Mouse (Mus musculus) midbrain, embryonic 16.5 days (tissue): ENCODE measurements around the gene Incenp. TPM values are rescaled to one million over a fixed set of nuclear protein-coding genes. Genes with fewer than 3 reads are reported as not detected.
A peak's percentile ranks its signal among the peaks of the same experiment; 100 is the strongest.

ENCODE experiments used
- ATAC-seq: fragments of 200-750 bp; cut with Nextera tagmentation; 2 replicates; pipeline ENCODE4 v1.8.0; 2017; ENCODE audit warnings: moderate TSS enrichment
- H3K27ac ChIP-seq: fragments of 300-500 bp; sonication (generic); 2 replicates; pipeline ENCODE4 v1.5.1; 2014; ENCODE audit warnings: mild to moderate bottlenecking, low read length, mixed read lengths
- H3K27me3 ChIP-seq: fragments of 300-500 bp; sonication (generic); 2 replicates; pipeline ENCODE4 v1.6.1; 2014; ENCODE audit warnings: low read depth, low read length, mixed read lengths; ENCODE audit not compliant: control insufficient read depth, insufficient read depth
- H3K36me3 ChIP-seq: fragments of 300-500 bp; sonication (generic); 2 replicates; pipeline ENCODE4 v1.6.1; 2014; ENCODE audit warnings: mild to moderate bottlenecking, low read length, moderate library complexity, mixed read lengths; ENCODE audit not compliant: control insufficient read depth, insufficient read depth
- H3K4me1 ChIP-seq: fragments of 300-500 bp; sonication (generic); 2 replicates; pipeline ENCODE4 v1.6.1; 2014; ENCODE audit warnings: mild to moderate bottlenecking, low read length, mixed read lengths; ENCODE audit not compliant: control insufficient read depth, insufficient read depth
- H3K4me2 ChIP-seq: fragments of 300-500 bp; sonication (generic); 2 replicates; pipeline ENCODE4 v1.6.1; 2014; ENCODE audit warnings: mild to moderate bottlenecking, low read length, mixed read lengths
- H3K4me3 ChIP-seq: fragments of 300-500 bp; sonication (generic); 2 replicates; pipeline ENCODE4 v1.5.1; 2014; ENCODE audit warnings: low read depth, mild to moderate bottlenecking, low read length, moderate library complexity, mixed read lengths
- H3K9ac ChIP-seq: fragments of 300-500 bp; sonication (generic); 2 replicates; pipeline ENCODE4 v1.6.1; 2014; ENCODE audit warnings: low read depth, low read length, mixed read lengths
- H3K9me3 ChIP-seq: fragments of 300-500 bp; sonication (generic); replicated peaks from 2 replicates; pipeline ENCODE4 v1.6.1; 2014; ENCODE audit warnings: mild to moderate bottlenecking, low read length, mixed read lengths; ENCODE audit not compliant: control insufficient read depth, poor library complexity, severe bottlenecking
- WGBS: fragments of 180-500 bp; shearing (Covaris S2); extraction: QIAGEN DNeasy Blood & Tissue Kit; methylation state at CpG from one replicate; pipeline ENCODE4 v1.1.7; 2014; 5-methylcytosine and 5-hydroxymethylcytosine counted together
- polyA plus RNA-seq: library from polyadenylated mRNA; unstranded; fragments of >200 nt; fragmentation: Nextera tagmentation; extraction: Ambion mirVana; gene quantifications from 2 replicates; pipeline ENCODE4 v1.2.1, GENCODE M21; 2015

Gene Incenp
- polyA plus RNA-seq, 1 experiment from 2014 or later: 20.0 TPM

DNA sequence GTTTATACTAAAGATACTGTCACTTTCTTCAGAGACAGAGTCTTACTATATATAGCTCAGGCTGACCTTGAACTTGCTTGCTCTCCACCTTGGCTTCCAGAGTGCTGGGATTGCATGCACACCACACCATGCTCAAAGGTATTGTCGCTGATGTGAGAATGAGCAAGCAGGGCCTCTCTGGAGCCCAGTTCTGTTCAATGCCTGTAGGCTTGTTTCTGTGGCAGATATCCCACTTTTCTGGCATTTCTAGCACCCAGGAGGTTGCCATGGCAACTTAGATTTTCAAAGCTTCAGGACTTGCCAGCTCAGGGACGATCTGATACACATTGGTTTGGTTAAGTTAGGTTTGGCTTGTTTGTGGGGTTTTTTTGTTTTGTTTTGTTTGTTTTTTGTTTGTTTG is 22.9 kb upstream of the Incenp start:
- no peaks in the 10 kb centered on the region for H3K36me3 ChIP-seq
- ATAC-seq: peak; percentile 87

DNA sequence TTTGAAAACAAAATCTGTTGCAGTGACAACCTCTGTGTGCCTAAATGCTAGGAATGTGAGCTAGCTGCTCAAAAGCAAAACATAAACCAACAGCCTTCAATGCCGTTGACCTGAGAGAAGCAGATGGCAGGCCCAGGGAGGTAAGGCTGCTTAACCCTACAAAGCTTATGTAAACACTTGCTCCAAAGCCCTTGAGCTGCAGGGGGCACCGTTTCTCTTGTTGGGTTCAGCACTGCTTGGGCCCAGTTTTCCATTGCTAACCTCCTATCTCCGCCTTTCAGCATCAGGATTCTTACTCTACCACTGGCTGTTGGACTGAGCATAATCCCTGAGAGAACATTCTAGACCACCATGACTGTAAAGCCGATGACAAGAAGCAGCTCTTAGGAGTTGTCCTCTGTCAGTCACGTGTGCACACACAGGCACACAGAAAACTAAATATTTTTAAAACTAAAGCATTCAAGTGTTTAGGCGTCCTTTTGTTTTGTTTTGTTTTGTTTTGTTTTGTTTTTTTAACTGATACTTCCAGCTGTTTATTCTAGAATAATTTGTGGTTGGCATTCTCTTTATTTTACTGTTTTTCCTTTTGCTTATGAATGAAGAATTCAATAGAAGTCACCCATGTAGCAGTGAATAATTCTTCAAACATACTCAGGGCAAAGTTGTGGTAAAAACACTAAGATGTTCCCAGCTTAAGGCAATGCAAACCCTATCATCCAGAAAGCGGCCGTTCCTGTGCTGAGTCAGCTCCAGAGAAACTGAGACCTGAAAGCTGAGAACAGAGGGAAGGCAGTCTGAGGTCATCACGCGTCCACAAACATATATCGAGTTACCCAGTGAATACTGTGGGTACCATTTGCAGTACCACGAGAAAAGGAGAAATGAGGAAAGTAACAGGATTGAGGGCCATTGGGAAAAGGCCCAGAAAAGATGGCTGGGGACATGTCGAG is 21.8 kb upstream of the Incenp start:
- no peak overlapping the region for H3K4me3 ChIP-seq
- H3K27ac ChIP-seq: no peak overlapping the region; the same call in 1 of the 2 replicates
- 61% methylated on average over 13 of the region's 13 CpGs for WGBS
- no peak for ATAC-seq
- H3K36me3 ChIP-seq: no peaks in the 10 kb centered on the region
- H3K9ac ChIP-seq: no peak overlapping the region
- H3K27me3 ChIP-seq: no peaks in the 10 kb centered on the region
- peaks cover 12% of the 10 kb centered on the region for H3K4me1 ChIP-seq
- H3K9me3 ChIP-seq: no peaks in the 10 kb centered on the region
- H3K4me2 ChIP-seq: no peak overlapping the region

More for the DNA sequence above, 22.9 kb upstream of the Incenp start:
- Histone ChIP-seq H3K27me3 (no peaks in the 10 kb centered on the region), H3K27ac (peak overlapping the region; percentile 65), H3K4me2 (no peak overlapping the region), H3K9me3 (no peaks in the 10 kb centered on the region), H3K4me1 (peaks cover 12% of the 10 kb centered on the region), H3K4me3 (no peak overlapping the region), H3K9ac (no peak overlapping the region)
- 7% methylated on average over 2 of the region's 2 CpGs for WGBS

DNA sequence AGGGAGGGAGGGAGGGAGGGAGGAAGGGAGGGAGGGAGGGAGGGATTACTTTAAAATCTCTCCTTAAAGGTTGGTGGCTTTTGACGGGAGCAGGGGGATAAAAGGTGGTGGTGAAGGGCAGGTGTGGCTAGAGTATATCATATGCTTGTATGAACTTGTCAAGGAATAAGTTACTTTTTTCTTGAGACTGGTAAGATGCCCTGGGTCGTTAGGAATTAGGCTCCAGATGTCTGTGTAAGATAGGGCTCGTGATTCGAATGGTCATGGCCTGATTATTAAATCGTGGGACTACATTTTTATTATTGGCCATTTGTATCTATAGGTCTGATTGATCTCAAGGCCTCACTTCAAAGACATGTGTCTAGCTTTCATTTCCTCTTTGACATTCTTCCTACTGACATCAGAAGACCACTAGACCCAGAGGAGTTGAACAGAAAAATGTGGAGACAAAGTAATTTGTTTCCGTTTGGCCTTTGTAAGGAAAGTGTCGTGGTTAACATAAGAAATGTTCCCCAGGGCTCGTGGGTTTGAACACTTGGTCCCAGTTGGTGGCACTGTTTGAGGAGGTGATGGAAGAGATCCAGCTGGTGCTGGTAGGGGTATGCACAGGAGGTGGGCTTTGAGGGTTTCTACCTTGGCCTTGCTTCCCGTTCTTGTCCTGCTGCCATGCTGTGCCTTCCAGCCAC is 19.0 kb upstream of the Incenp start:
- no peak overlapping the region for H3K4me2 ChIP-seq
- no peak for ATAC-seq
- WGBS: 51% methylated on average over 9 of the region's 9 CpGs

DNA sequence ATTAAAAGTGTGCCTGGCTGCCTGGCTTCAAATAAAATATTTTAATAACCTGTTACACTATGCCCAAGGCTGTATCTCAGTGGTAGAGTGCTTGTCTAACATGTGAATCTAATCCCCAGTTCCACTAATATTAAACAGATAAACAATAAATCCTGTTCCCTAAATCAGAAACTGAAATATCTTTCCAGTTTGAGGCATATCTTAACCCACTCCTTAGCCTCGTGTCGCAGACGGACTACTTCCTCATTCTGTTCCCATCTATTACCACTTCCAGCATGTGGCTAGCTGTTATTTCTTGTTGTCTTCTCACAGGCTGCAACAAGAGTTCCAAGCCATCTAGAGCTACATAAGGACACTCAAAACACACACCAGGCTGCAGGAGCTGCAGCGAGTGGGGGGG is 18.4 kb upstream of the Incenp start:
- Histone ChIP-seq H3K36me3 (no peaks in the 10 kb centered on the region), H3K27ac (no peak overlapping the region), H3K4me3 (no peak overlapping the region), H3K4me2 (no peak overlapping the region), H3K27me3 (no peaks in the 10 kb centered on the region), H3K4me1 (peaks cover 12% of the 10 kb centered on the region), H3K9me3 (no peaks in the 10 kb centered on the region), H3K9ac (no peak overlapping the region)
- no peak for ATAC-seq
- WGBS: 85% methylated on average over 3 of the region's 4 CpGs

More for the DNA sequence above, 19.0 kb upstream of the Incenp start:
- no peak overlapping the region for H3K9ac ChIP-seq
- H3K4me1 ChIP-seq: peaks cover 12% of the 10 kb centered on the region
- no peaks in the 10 kb centered on the region for H3K27me3 ChIP-seq
- H3K36me3 ChIP-seq: no peaks in the 10 kb centered on the region
- no peaks in the 10 kb centered on the region for H3K9me3 ChIP-seq
- H3K4me3 ChIP-seq: no peak overlapping the region
- no peak overlapping the region for H3K27ac ChIP-seq

DNA sequence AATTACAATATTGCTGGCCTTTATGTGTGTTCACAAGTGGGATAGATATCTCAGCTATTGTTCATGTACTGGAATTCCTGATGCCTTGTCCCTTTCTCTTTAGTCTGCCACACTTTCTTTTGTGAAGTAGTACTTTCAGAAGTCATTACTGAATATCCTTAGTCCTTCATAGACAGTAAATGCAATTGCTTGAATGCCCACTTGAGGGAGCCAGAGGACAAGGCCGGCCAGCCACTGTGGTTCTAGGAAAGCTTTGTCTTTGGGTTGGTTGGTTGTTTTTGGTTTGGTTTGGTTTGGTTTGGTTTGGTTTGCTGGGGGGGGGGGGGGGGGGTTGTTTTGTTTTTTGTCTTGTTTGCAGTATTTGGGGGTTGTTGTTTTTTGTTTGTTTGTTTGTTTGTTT is 16.6 kb upstream of the Incenp start:
- Histone ChIP-seq H3K4me1 (no peaks in the 10 kb centered on the region), H3K27me3 (no peaks in the 10 kb centered on the region), H3K9me3 (no peaks in the 10 kb centered on the region), H3K4me3 (no peak overlapping the region), H3K4me2 (no peak overlapping the region), H3K9ac (no peak overlapping the region), H3K27ac (no peak overlapping the region), H3K36me3 (no peaks in the 10 kb centered on the region)
- ATAC-seq: peak; percentile 54; the same call in 1 of the 2 replicates
- WGBS: 0% methylated on average over 1 of the region's 1 CpGs

DNA sequence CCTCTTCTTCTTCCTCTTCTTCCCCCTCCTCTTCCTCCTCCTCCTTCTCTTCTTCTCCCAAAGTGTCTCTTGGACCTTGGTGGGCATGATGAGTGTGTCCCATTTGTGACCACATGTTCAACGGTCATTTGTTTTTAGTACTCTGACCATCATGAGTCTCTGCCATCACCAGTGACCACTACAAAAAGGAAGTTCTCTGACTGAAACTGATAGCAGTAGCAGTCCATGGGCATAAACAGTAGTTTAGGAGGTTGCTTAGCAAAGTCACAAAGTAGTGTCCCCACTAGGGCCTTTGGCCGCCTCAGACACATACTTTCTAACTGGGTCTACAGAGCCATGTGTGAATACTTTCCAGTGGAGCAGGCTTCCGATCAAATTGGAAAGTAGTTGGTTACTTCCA is 15.0 kb upstream of the Incenp start:
- Histone ChIP-seq H3K4me2 (no peak overlapping the region), H3K36me3 (no peaks in the 10 kb centered on the region), H3K27me3 (no peaks in the 10 kb centered on the region), H3K27ac (no peak overlapping the region), H3K4me3 (no peak overlapping the region), H3K4me1 (no peaks in the 10 kb centered on the region), H3K9me3 (no peaks in the 10 kb centered on the region), H3K9ac (no peak overlapping the region)
- 100% methylated on average over 3 of the region's 3 CpGs for WGBS
- ATAC-seq: no peak

DNA sequence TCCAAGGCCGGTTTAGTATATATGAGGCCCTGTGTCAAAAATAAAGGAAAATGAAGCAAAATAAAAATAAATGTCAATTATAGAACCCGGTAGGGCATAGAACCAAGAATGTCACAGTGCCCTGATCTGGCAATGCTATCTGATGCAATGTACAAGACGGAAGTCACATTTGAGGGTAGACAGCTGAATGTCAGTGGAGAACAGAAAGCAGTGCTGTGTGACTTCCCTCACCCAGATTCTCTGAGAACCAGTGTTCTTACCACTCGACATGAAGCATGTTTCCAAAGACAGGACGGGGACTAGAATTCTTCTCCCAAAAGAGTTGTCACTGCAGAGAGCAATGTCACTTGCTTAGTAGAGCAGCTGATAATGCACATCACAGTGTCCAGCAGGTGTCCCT is 14.4 kb upstream of the Incenp start:
- Histone ChIP-seq H3K36me3 (no peaks in the 10 kb centered on the region), H3K27ac (no peak overlapping the region), H3K27me3 (no peaks in the 10 kb centered on the region), H3K9me3 (no peaks in the 10 kb centered on the region), H3K4me3 (no peak overlapping the region), H3K4me1 (no peaks in the 10 kb centered on the region), H3K4me2 (no peak overlapping the region), H3K9ac (no peak overlapping the region)
- no peak for ATAC-seq
- WGBS: 90% methylated on average over 5 of the region's 5 CpGs

DNA sequence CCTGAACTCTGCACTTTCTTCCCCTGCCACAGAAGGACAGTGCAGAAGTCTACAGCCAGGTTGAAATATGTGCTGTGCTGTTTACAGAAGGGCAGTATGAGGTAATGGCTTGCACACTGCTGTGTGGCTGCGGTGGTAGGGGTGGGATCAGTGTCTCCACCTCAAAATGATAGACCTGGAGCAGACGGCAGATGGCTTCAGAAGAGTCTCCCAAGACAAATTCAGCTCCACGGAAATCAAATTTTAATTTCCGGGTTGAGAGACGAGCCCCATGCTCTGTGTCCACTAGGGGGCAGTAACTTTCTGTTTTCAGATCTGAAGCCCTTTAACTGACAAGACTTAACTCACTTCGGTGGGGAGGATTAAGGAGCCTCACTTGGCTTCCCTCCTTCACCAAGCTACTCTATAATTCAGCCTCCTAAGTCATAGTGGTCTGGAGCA is 12.0 kb upstream of the Incenp start:
- H3K4me3 ChIP-seq: no peak overlapping the region
- no peaks in the 10 kb centered on the region for H3K4me1 ChIP-seq
- ATAC-seq: peak; percentile 63
- WGBS: 13% methylated on average over 6 of the region's 6 CpGs
- H3K27me3 ChIP-seq: no peaks in the 10 kb centered on the region
- no peak overlapping the region for H3K27ac ChIP-seq
- no peaks in the 10 kb centered on the region for H3K36me3 ChIP-seq
- H3K4me2 ChIP-seq: peak overlapping the region; percentile 38; the same call in 1 of the 2 replicates
- H3K9ac ChIP-seq: no peak overlapping the region
- no peaks in the 10 kb centered on the region for H3K9me3 ChIP-seq

DNA sequence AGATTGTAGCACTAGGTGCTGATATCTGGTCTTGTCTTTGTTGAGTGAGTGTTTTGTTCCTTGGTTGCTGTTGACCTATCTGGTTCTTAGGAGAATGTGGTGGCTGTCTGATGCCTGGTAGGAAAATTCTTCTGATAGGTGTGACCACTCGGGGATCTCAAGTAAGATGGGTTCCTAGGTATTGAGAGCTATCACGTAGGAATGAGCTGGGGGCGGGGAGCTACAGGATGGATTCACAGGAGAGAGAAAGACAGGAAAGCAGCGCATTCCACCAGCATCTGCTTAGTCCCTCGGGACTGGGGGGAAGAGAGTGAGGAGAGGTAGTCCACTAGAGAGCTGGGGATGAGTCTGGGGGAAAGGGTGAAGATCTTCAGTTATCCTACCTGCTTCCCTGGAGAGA is 10.0 kb upstream of the Incenp start:
- 82% methylated on average over 5 of the region's 5 CpGs for WGBS
- Histone ChIP-seq H3K4me2 (no peak overlapping the region), H3K9me3 (no peaks in the 10 kb centered on the region), H3K27ac (no peak overlapping the region), H3K4me3 (no peak overlapping the region), H3K36me3 (no peaks in the 10 kb centered on the region), H3K9ac (no peak overlapping the region), H3K27me3 (no peaks in the 10 kb centered on the region), H3K4me1 (no peaks in the 10 kb centered on the region)
- no peak for ATAC-seq
